Mouse (Mus musculus): ENCODE measurements around the gene Psmd12. TPM values are rescaled to one million over a fixed set of nuclear protein-coding genes. Genes with fewer than 3 reads are reported as not detected.
A peak's percentile ranks its signal among the peaks of the same experiment; 100 is the strongest.

Gene Psmd12
- polyA plus RNA-seq (2015; fragmentation: Nextera tagmentation; extraction: Ambion mirVana) = 175 and 178 TPM in 2 replicates

- Histone ChIP-seq H3K9me3 (no peaks in the 10 kb centered on the region), H3K4me1 (replicated peaks) (peaks cover 22% of the 10 kb centered on the region), H3K27me3 (no peaks in the 10 kb centered on the region), H3K4me3 (replicated peaks) (peak within 1 kb of the TSS; percentile 95), H3K27ac (peak within 1 kb of the TSS; percentile 73; the same call in 1 of the 2 replicates), H3K4me2 (replicated peaks) (peak within 1 kb of the TSS; percentile 97), H3K9ac (replicated peaks) (peak within 1 kb of the TSS; percentile 92), H3K36me3 (no peaks in the 10 kb centered on the region)
- ATAC-seq = peak; percentile 99
- WGBS = 1% methylated on average over 51 of the region's 51 CpGs
These were observed at the start of gene Psmd12 for GRCm38 (mm10) chr11:107479053-107479861. Gene Psmd12 (plus strand): TSS chr11:107479484.

- Histone ChIP-seq H3K4me3 (replicated peaks) (no peak overlapping the region), H3K4me1 (replicated peaks) (peaks cover 10% of the 10 kb centered on the region), H3K9me3 (no peaks in the 10 kb centered on the region; the same call in 1 of the 2 replicates), H3K4me2 (replicated peaks) (no peak overlapping the region), H3K36me3 (no peaks in the 10 kb centered on the region), H3K27ac (no peak overlapping the region), H3K27me3 (no peaks in the 10 kb centered on the region), H3K9ac (replicated peaks) (no peak overlapping the region)
- ATAC-seq = no peak
- 87% methylated on average over 7 of the region's 7 CpGs for WGBS
These were observed 47.9 kb upstream of the Psmd12 start for GRCm38 (mm10) chr11:107431197-107431965.

- peaks cover 10% of the 10 kb centered on the region for H3K4me1 ChIP-seq (replicated peaks)
- ATAC-seq = no peak
- H3K9ac ChIP-seq (replicated peaks) = no peak overlapping the region
- WGBS = 90% methylated on average over 6 of the region's 6 CpGs
- H3K4me3 ChIP-seq (replicated peaks) = no peak overlapping the region
- no peaks in the 10 kb centered on the region for H3K36me3 ChIP-seq
- H3K9me3 ChIP-seq = no peaks in the 10 kb centered on the region; the same call in 1 of the 2 replicates
- no peaks in the 10 kb centered on the region for H3K27me3 ChIP-seq
- no peak overlapping the region for H3K27ac ChIP-seq
- H3K4me2 ChIP-seq (replicated peaks) = no peak overlapping the region
These were observed 43.4 kb upstream of the Psmd12 start for GRCm38 (mm10) chr11:107435776-107436449.

GRCm38 (mm10) chr11:107437723-107438122 is 41.6 kb upstream of the Psmd12 start:
- WGBS = 77% methylated on average over 4 of the region's 4 CpGs
- no peaks in the 10 kb centered on the region for H3K27me3 ChIP-seq
- peaks cover 7% of the 10 kb centered on the region for H3K4me1 ChIP-seq (replicated peaks)
- H3K4me2 ChIP-seq (replicated peaks) = no peak overlapping the region
- H3K9me3 ChIP-seq = no peaks in the 10 kb centered on the region; the same call in 1 of the 2 replicates
- no peak for ATAC-seq
- H3K9ac ChIP-seq (replicated peaks) = no peak overlapping the region
- no peaks in the 10 kb centered on the region for H3K36me3 ChIP-seq
- no peak overlapping the region for H3K27ac ChIP-seq
- no peak overlapping the region for H3K4me3 ChIP-seq (replicated peaks)

GRCm38 (mm10) chr11:107438140-107438539 is 41.1 kb upstream of the Psmd12 start:
- 90% methylated on average over 3 of the region's 3 CpGs for WGBS
- Histone ChIP-seq H3K36me3 (no peaks in the 10 kb centered on the region), H3K4me2 (replicated peaks) (no peak overlapping the region), H3K9me3 (no peaks in the 10 kb centered on the region; the same call in 1 of the 2 replicates), H3K27ac (no peak overlapping the region), H3K27me3 (no peaks in the 10 kb centered on the region), H3K4me3 (replicated peaks) (no peak overlapping the region), H3K9ac (replicated peaks) (no peak overlapping the region), H3K4me1 (replicated peaks) (peaks cover 3% of the 10 kb centered on the region)
- no peak for ATAC-seq

- Histone ChIP-seq H3K9ac (replicated peaks) (no peak overlapping the region), H3K4me3 (replicated peaks) (no peak overlapping the region), H3K4me2 (replicated peaks) (no peak overlapping the region), H3K27me3 (no peaks in the 10 kb centered on the region), H3K9me3 (no peaks in the 10 kb centered on the region), H3K4me1 (replicated peaks) (no peaks in the 10 kb centered on the region; the same call in 1 of the 2 replicates), H3K27ac (no peak overlapping the region), H3K36me3 (no peaks in the 10 kb centered on the region)
- no peak for ATAC-seq
- WGBS = 56% methylated on average over 3 of the region's 3 CpGs
These were observed 38.2 kb upstream of the Psmd12 start for GRCm38 (mm10) chr11:107441050-107441449.

- 90% methylated on average over 12 of the region's 12 CpGs for WGBS
These were observed 35.9 kb upstream of the Psmd12 start for GRCm38 (mm10) chr11:107443121-107444095.

GRCm38 (mm10) chr11:107445683-107446082 is 33.6 kb upstream of the Psmd12 start:
- Histone ChIP-seq H3K4me2 (replicated peaks) (no peak overlapping the region), H3K4me3 (replicated peaks) (no peak overlapping the region), H3K4me1 (replicated peaks) (peaks cover 4% of the 10 kb centered on the region; the same call in 1 of the 2 replicates), H3K27ac (no peak overlapping the region), H3K9ac (replicated peaks) (no peak overlapping the region), H3K36me3 (no peaks in the 10 kb centered on the region), H3K9me3 (no peaks in the 10 kb centered on the region), H3K27me3 (no peaks in the 10 kb centered on the region)
- 97% methylated on average over 3 of the region's 3 CpGs for WGBS
- no peak for ATAC-seq

More at GRCm38 (mm10) chr11:107443121-107444095, 35.9 kb upstream of the Psmd12 start:
- no peaks in the 10 kb centered on the region; the same call in 1 of the 2 replicates for H3K4me1 ChIP-seq (replicated peaks)
- H3K9ac ChIP-seq (replicated peaks) = no peak overlapping the region
- no peaks in the 10 kb centered on the region for H3K9me3 ChIP-seq
- H3K4me2 ChIP-seq (replicated peaks) = no peak overlapping the region
- H3K27ac ChIP-seq = no peak overlapping the region
- H3K4me3 ChIP-seq (replicated peaks) = no peak overlapping the region
- no peaks in the 10 kb centered on the region for H3K36me3 ChIP-seq
- no peaks in the 10 kb centered on the region for H3K27me3 ChIP-seq
- ATAC-seq = no peak

GRCm38 (mm10) chr11:107446650-107447049 is 32.6 kb upstream of the Psmd12 start:
- Histone ChIP-seq H3K36me3 (no peaks in the 10 kb centered on the region), H3K4me2 (replicated peaks) (no peak overlapping the region), H3K27me3 (no peaks in the 10 kb centered on the region), H3K9me3 (no peaks in the 10 kb centered on the region), H3K27ac (no peak overlapping the region), H3K9ac (replicated peaks) (no peak overlapping the region), H3K4me1 (replicated peaks) (peaks cover 4% of the 10 kb centered on the region; the same call in 1 of the 2 replicates), H3K4me3 (replicated peaks) (no peak overlapping the region)
- 84% methylated on average over 6 of the region's 6 CpGs for WGBS
- ATAC-seq = no peak

GRCm38 (mm10) chr11:107447349-107447748 is 31.9 kb upstream of the Psmd12 start:
- no peaks in the 10 kb centered on the region for H3K27me3 ChIP-seq
- no peak overlapping the region for H3K9ac ChIP-seq (replicated peaks)
- H3K27ac ChIP-seq = no peak overlapping the region
- ATAC-seq = no peak
- H3K9me3 ChIP-seq = no peaks in the 10 kb centered on the region
- no peak overlapping the region for H3K4me2 ChIP-seq (replicated peaks)
- H3K36me3 ChIP-seq = no peaks in the 10 kb centered on the region
- peaks cover 4% of the 10 kb centered on the region; the same call in 1 of the 2 replicates for H3K4me1 ChIP-seq (replicated peaks)
- H3K4me3 ChIP-seq (replicated peaks) = no peak overlapping the region
- 80% methylated on average over 5 of the region's 5 CpGs for WGBS

- WGBS = 92% methylated on average over 9 of the region's 9 CpGs
- Histone ChIP-seq H3K9me3 (0 out of 2 replicates have a peak, but pooled peaks cover 3% of the 10 kb centered on the region), H3K4me2 (replicated peaks) (no peak overlapping the region), H3K36me3 (no peaks in the 10 kb centered on the region), H3K9ac (replicated peaks) (no peak overlapping the region), H3K4me1 (replicated peaks) (peaks cover 4% of the 10 kb centered on the region; the same call in 1 of the 2 replicates), H3K4me3 (replicated peaks) (no peak overlapping the region), H3K27ac (no peak overlapping the region), H3K27me3 (no peaks in the 10 kb centered on the region)
- no peak for ATAC-seq
These were observed 31.4 kb upstream of the Psmd12 start for GRCm38 (mm10) chr11:107447915-107448314.
